Comparison of ENCODE assay signal across 20 mouse cellular contexts in the genomic region with DNA sequence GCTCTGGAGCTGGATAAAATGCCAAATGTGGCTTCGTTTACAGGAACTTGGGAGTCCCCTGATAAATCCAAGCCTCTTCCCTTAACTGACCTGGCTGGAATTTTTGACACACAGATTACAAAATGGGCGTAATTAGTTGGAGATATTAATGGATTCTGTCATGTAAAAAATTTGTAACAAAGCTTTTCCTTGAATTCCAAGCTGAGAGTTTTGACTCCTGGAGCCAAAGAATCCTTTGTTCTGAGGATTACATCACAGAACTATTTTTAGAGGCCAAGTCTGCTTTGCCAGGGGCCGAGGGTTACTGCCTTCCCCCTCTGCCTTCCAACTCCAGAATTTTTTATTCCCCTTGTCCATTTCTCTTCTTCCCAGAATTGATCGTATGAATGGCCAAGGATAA.
DNase-seq lines count a peak whose midpoint lies in the region; ATAC-seq and TF ChIP-seq lines count a peak whose summit lies in the region.
"Had no signal": no experiment of that assay in that cellular context is flagged by ENCODE, and none has a peak within 500 bp of the region (broad histone marks: within the 10 kb centered on the region; RNA-seq: fewer than 3 reads in every experiment).

No protein-coding gene starts in this region.

- no peak overlapping the region for H3K9ac ChIP-seq in heart, embryonic 15.5 days
- H3K9ac ChIP-seq: forebrain, embryonic 15.5 days; hindbrain, embryonic 15.5 days; liver, embryonic 12.5 days; neural tube, embryonic 12.5 days had no signal

- no peaks in the 10 kb centered on the region for H3K27me3 ChIP-seq in Patski
- no peaks in the 10 kb centered on the region for H3K27me3 ChIP-seq in heart, embryonic 15.5 days
- H3K27me3 ChIP-seq: forebrain, embryonic 15.5 days; hindbrain, embryonic 15.5 days; liver, embryonic 12.5 days; neural tube, embryonic 12.5 days had no signal

- ATAC-seq in Patski: peak; percentile 79
- ATAC-seq in heart, embryonic 15.5 days (replicated peaks; ENCODE audit: insufficient number of reproducible peaks, insufficient read depth, low FRiP score, low read depth): no peak
- ATAC-seq in cerebellum, adult (ENCODE audit: insufficient number of reproducible peaks, low FRiP score, low TSS enrichment): no peak
- ATAC-seq: activated CD4-positive, CD25-positive, alpha-beta regulatory T cell, adult 4 months; forebrain, embryonic 15.5 days; liver, embryonic 12.5 days had no signal

- CTCF ChIA-PET in Patski (lab: Charles Lee): interaction anchor here (0.8 to 2.7 kb wide), 6 partner anchors 22 to 164 kb away, joined by 3 to 8 read pairs (median 3); no protein-coding TSS in a partner anchor

- no peak overlapping the region for H3K4me2 ChIP-seq in heart, embryonic 15.5 days
- H3K4me2 ChIP-seq: forebrain, embryonic 15.5 days; hindbrain, embryonic 15.5 days; liver, embryonic 12.5 days; neural tube, embryonic 12.5 days had no signal

- POLR2A ChIA-PET in Patski (lab: Charles Lee): interaction anchor here (0.8 to 2.2 kb wide), 2 partner anchors 15 to 29 kb away, joined by 3 to 9 read pairs; no protein-coding TSS in a partner anchor

- no peak for TF ChIP-seq CTCF in Patski (IDR thresholded peaks at IDR 0.05)

- H3K4me1 ChIP-seq in heart, embryonic 15.5 days (replicated peaks): peaks cover 36% of the 10 kb centered on the region
- H3K4me1 ChIP-seq: hindbrain, embryonic 15.5 days; liver, embryonic 12.5 days had no signal

- intact Hi-C loops in heart, postnatal 25 days (cut with DNase I): no loop called here
- intact Hi-C loops in left cerebral cortex, postnatal 4 days (cut with DNase I): loop anchor here (10.0 kb wide), 1 partner anchor 163 kb away; no protein-coding TSS in a partner anchor

- DNase-seq in heart, adult 18-20 months: peak; percentile 28 to 55
- no peak for DNase-seq in heart, postnatal 25 days (ENCODE audit: low spot score)
- DNase-seq in Patski (ENCODE audit: low read depth, low spot score): peak; percentile 67
- DNase-seq in lung, postnatal 36 days: peak; percentile 18
- DNase-seq in left cerebral cortex, postnatal 4 days: no peak
- no peak for DNase-seq in ovary, adult 18-20 months (ENCODE audit: low spot score)
- DNase-seq: cerebellum, adult 11-12 months; gastrocnemius, postnatal 14 days; kidney, adult 18-20 months; kidney, postnatal 36 days; midbrain, embryonic 14.5 days; spleen, adult 18-20 months had no signal

- H3K27ac ChIP-seq in heart, embryonic 15.5 days: peak overlapping the region; percentile 60
- H3K27ac ChIP-seq: forebrain, embryonic 15.5 days; hindbrain, embryonic 15.5 days; liver, embryonic 12.5 days; neural tube, embryonic 12.5 days; stomach, postnatal 0 days had no signal

- no peak overlapping the region for H3K4me3 ChIP-seq in heart, embryonic 15.5 days
- H3K4me3 ChIP-seq: forebrain, embryonic 15.5 days; hindbrain, embryonic 15.5 days; liver, embryonic 12.5 days; neural tube, embryonic 12.5 days had no signal

- no peaks in the 10 kb centered on the region for H3K9me3 ChIP-seq in heart, embryonic 15.5 days (replicated peaks)
- H3K9me3 ChIP-seq: forebrain, embryonic 15.5 days; hindbrain, embryonic 15.5 days; liver, embryonic 12.5 days; neural tube, embryonic 12.5 days had no signal

- no peaks in the 10 kb centered on the region for H3K36me3 ChIP-seq in heart, embryonic 15.5 days
- H3K36me3 ChIP-seq: forebrain, embryonic 15.5 days; hindbrain, embryonic 15.5 days; liver, embryonic 12.5 days; neural tube, embryonic 12.5 days had no signal

- in situ Hi-C loops in Patski (cut with MboI; ENCODE audit: low pct_unique_long_range_greater_than_20kb): no loop called here

- 28% methylated on average over 4 of the region's 4 CpGs for WGBS in heart, embryonic 15.5 days

Comparison
In these comparisons a context has a peak if more than half of its experiments do, and no peak if none do; other contexts are left out.
1. DNase-seq: peak in heart, adult 18-20 months (2 of 2), Patski (single experiment) and lung, postnatal 36 days (single experiment); none in heart, postnatal 25 days (single experiment), left cerebral cortex, postnatal 4 days (single experiment) and ovary, adult 18-20 months (single experiment).